Mouse (Mus musculus) G1E-ER4 (cell line): ENCODE results near the gene Celf1. TPM values are rescaled to one million over a fixed set of nuclear protein-coding genes. Genes with fewer than 3 reads are reported as not detected.

Experiments
- GATA1 ChIP-seq: IDR thresholded peaks from one replicate; pipeline ENCODE4 v1.8.0; 2012; ENCODE audit warnings: low read length, inconsistent platforms
- polyA plus RNA-seq: library from polyadenylated mRNA; stranded (reverse); fragments of >175 nt; gene quantifications from 2 replicates; pipeline ENCODE4 v1.2.3, GENCODE M21; 2012

Celf1 gene
- polyA plus RNA-seq, 1 experiment = 99.3 TPM

DNA sequence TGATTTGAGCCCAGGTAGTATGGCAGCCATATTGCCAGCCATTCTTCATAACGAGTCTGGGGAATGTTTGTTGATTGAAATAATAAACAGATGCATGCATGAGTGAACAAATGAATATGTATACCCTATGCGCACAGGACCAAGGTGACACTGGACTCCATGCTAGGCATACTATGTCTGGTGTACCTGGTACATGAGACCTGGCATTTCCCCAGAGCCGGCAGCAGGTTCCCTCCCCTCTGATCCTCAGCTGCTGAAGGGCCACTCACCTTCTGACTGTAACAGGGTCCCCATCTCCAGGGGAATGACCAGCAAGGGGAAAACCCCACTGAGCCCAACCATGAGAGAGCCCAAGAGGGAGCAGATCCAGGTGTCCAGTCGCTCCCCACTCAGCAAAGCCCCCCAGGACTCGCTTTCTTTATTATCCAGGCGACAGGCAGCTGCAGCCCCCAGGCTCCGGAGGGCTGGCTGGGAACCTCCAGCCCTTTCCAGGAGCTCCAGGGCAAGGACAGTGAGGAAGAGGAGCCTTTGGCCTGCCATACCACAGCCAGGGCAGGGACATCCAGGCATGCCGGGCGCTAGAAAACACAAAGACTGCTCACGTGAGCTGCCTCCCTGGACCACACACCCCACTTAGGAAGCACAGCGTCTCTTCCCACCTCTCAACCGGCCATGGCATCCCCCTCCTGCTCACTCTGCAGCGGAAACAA, 128.1 kb downstream of the Celf1 start:
- TF ChIP-seq GATA1 = no peak

DNA sequence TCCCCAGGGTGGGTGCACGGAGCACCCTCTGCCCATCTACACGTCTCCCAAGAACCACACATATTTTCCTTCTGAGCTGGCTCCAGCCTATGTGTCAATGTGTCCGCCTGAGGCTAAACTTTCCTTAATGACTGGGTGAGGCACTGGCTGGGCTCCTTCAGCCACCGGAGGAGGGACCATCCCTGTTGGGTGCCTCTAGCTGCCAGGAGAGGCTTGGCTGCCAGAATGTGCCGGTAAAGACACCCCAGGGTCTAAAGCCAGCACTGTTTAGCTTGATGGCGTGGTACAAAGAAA, 128.6 kb downstream of the Celf1 start:
- no peak for TF ChIP-seq GATA1

Other genes with a start within 250 kb of the Celf1 start
- 53.3 and 61.1 TPM in 2 replicates for gene Fnbp4, start 195.0 kb upstream of the Celf1 start, polyA plus RNA-seq
- not detected in 2 replicates for gene Agbl2, start 157.7 kb upstream of the Celf1 start, polyA plus RNA-seq
- 13.0 and 13.3 TPM in 2 replicates for gene Mtch2, start 93.2 kb upstream of the Celf1 start, polyA plus RNA-seq
- not detected in 2 replicates for gene C1qtnf4, start 54.5 kb upstream of the Celf1 start, polyA plus RNA-seq
- 1.7 and 6.2 TPM in 2 replicates for gene Kbtbd4, start 35.6 kb upstream of the Celf1 start, polyA plus RNA-seq
- gene Ndufs3, start 35.6 kb upstream of the Celf1 start, polyA plus RNA-seq = 95.4 and 142 TPM in 2 replicates
- 0.37 and 0.69 TPM in 2 replicates for gene Rapsn, start 95.2 kb downstream of the Celf1 start, polyA plus RNA-seq
- 148 and 174 TPM in 2 replicates for gene Psmc3, start 113.6 kb downstream of the Celf1 start, polyA plus RNA-seq
- 8.1 and 11.5 TPM in 2 replicates for gene Slc39a13, start 130.0 kb downstream of the Celf1 start, polyA plus RNA-seq
- gene Spi1, start 142.0 kb downstream of the Celf1 start, polyA plus RNA-seq = 33.1 and 50.9 TPM in 2 replicates
- not detected in 2 replicates for gene Mybpc3, start 177.8 kb downstream of the Celf1 start, polyA plus RNA-seq
- gene Madd, start 243.5 kb downstream of the Celf1 start, polyA plus RNA-seq = 11.5 and 12.1 TPM in 2 replicates